Mouse (Mus musculus): ENCODE data around the gene Obscn. TPM values are rescaled to one million over a fixed set of nuclear protein-coding genes. Genes with fewer than 3 reads are reported as not detected.

The Obscn gene
- polyA plus RNA-seq, 1 experiment: 19.0 TPM

DNA sequence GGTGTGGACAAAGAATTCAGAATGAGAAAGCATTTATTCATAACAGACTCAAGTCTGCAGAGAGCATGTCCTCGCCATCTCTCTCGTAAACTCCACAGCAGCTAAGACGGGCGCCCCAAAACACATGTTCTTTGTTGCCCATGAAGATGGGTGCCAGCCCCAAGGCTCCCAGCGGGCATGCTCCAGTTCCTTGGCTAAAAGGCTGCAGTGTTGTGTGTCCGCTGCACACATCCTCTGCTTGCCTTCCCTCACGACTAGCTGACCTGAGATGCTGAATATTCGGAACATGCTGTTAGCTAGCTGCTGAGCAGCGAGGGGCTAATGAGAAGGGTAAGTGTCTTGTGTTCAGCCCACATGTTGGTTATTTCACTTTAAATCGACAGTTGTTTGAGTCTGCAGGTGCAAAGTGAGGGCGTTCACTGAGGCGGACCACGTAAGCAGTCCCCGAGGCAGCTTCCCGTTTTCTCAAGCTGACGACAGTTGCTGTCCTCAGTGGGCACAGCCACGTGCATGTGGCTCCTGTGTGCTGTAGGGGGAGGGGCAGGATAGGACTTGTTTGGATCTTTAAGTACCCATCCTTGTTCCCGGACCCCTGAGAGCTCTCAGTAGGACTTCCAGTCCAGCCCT lies 153.6 kb downstream of the Obscn start:
- no peak for DNase-seq
- TF ChIP-seq CTCF (IDR thresholded peaks at IDR 0.05; ENCODE audit: insufficient read depth, low read length): no peak
- no peak for TF ChIP-seq POLR2A (IDR thresholded peaks at IDR 0.05; ENCODE audit: borderline replicate concordance, extremely low read depth, low read depth, low read length)
- WGBS: 82% methylated on average over 18 of the region's 18 CpGs
- Histone ChIP-seq H3K4me3 (replicated peaks; ENCODE audit: extremely low read depth, low read depth, low read length) (no peak overlapping the region), H3K4me1 (ENCODE audit: control insufficient read depth, insufficient read depth, low read length) (peaks cover 17% of the 10 kb centered on the region)

DNA sequence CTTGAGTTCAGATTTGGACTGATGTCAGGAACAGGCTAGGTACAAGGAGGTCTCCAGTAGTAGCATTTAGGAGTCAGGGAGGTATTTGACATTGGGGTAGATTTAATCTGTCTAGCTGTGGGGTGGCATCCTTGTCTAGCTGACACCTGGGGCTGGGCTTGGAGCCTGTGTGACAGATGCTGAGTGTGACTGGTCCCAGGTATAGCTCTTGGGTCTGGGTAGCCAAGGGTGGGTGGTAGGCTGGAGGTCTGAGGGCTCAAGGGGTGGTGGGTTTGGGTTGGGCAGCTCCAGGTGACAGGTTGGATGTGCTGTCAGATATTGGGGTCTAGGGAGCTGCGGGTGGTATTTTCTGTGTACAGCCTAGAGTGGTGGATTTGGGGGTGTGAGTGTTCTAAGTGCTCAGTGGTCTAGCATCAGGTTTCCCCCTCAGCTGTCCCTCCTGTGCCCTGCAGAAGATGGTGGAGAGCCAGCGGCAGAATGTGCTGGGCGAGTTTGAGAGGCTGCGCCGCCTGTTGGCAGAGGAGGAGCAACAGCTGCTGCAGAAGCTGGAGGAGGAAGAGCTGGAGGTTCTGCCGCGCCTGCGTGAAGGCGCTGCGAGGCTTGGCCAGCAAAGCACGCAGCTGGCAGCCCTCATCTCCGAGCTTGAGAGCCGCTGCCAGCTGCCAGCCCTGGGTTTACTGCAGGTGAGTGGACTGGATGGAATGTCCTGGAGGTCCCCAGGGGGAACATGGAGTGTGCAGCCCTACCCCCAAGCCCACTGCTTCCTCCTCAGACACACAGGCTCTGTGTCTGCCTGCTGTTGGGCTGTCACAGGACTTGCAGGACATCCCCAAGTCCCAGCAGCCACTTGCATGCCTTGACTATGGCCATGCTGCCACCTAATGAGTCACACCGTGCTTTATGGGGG lies 154.4 kb downstream of the Obscn start:
- WGBS: 43% methylated on average over 14 of the region's 14 CpGs
- peak; percentile 39 for DNase-seq
- no peak for TF ChIP-seq POLR2A (IDR thresholded peaks at IDR 0.05; ENCODE audit: borderline replicate concordance, extremely low read depth, low read depth, low read length)
- peak; percentile 60 for TF ChIP-seq CTCF (IDR thresholded peaks at IDR 0.05; ENCODE audit: insufficient read depth, low read length)
- peaks cover 17% of the 10 kb centered on the region for H3K4me1 ChIP-seq (ENCODE audit: control insufficient read depth, insufficient read depth, low read length)
- no peak overlapping the region for H3K4me3 ChIP-seq (replicated peaks; ENCODE audit: extremely low read depth, low read depth, low read length)

DNA sequence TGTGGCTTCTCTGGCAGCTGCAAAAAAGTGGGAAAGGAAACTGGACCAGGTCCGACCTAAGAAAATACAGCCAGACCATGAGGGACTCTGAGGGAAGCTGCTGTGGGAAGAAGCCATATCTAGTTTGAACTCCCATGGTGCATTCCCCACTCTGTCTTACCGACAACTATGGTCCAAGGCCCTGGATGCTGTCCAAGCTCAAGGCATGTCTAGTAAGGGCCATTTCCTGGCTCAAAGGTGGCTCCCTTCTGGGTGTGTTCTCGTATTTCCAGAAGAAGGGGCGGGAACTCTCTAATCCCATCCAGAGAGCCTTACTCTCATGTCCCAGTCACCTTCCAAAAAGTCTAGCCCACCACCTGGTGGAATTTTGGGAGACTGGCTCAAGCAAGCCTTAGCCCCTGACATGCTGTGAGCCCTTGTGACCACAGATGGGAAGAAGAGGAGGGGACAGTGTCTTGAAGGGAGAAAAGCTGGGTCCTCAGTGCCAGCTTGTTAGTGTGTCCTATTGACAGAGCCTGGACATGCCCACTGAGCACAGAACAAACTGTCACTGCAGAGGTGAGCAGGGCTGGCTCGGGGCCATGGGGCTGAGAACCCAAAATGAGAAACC lies 155.7 kb downstream of the Obscn start:
- no peak overlapping the region for H3K4me3 ChIP-seq (replicated peaks; ENCODE audit: extremely low read depth, low read depth, low read length)
- no peak for TF ChIP-seq POLR2A (IDR thresholded peaks at IDR 0.05; ENCODE audit: borderline replicate concordance, extremely low read depth, low read depth, low read length)
- TF ChIP-seq CTCF (IDR thresholded peaks at IDR 0.05; ENCODE audit: insufficient read depth, low read length): no peak
- peaks cover 17% of the 10 kb centered on the region for H3K4me1 ChIP-seq (ENCODE audit: control insufficient read depth, insufficient read depth, low read length)
- no peak for DNase-seq
- 44% methylated on average over 5 of the region's 5 CpGs for WGBS

DNA sequence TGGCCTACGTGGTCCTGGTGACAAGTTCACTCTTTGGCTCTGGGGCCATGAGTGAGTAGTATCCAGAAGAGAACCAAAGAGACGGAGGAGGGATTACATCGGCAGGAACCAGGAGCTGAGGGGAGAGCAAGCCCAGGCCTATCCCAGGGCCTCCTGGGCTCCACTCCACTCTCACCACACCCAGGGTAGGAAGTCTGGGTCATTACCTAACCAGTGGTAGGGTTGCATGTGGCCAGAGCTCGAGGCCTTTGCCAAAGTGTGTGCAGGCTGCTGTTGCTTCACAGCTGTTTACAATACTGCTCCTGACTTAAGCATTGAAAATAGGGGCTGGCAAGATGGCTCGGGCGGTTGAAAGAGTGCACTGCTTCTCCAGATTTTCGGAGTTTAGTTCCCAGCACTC lies 156.5 kb downstream of the Obscn start:
- H3K4me1 ChIP-seq (ENCODE audit: control insufficient read depth, insufficient read depth, low read length): peaks cover 17% of the 10 kb centered on the region
- WGBS: 35% methylated on average over 7 of the region's 7 CpGs
- DNase-seq: no peak

DNA sequence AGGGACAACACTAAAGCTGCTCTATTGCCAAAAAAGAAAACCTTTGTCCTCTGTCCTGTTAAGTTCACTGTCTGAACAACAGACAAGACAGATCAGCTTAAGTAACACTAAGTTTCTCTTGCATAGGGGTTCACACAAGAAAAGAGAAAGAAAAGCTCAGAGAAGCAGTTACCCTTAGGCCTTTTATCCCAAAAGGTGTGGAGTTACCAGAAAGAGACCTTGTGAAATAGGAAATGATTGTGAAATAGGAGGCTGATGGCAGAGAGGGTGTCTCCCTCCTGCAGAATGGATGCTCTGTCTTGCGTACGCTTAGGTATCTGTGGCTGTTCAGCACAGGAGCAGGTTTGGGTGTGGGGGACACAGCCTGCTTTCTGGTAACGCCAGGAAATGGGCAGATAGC lies 157.0 kb downstream of the Obscn start:
- DNase-seq: no peak
- Histone ChIP-seq H3K4me1 (ENCODE audit: control insufficient read depth, insufficient read depth, low read length) (peaks cover 17% of the 10 kb centered on the region), H3K4me3 (replicated peaks; ENCODE audit: extremely low read depth, low read depth, low read length) (peak overlapping the region; percentile 57)
- 41% methylated on average over 3 of the region's 3 CpGs for WGBS
- TF ChIP-seq CTCF (IDR thresholded peaks at IDR 0.05; ENCODE audit: insufficient read depth, low read length) (no peak), POLR2A (IDR thresholded peaks at IDR 0.05; ENCODE audit: borderline replicate concordance, extremely low read depth, low read depth, low read length) (no peak)

More for the DNA sequence above, 156.5 kb downstream of the Obscn start:
- H3K4me3 ChIP-seq (replicated peaks; ENCODE audit: extremely low read depth, low read depth, low read length): peak overlapping the region; percentile 57
- no peak for TF ChIP-seq POLR2A (IDR thresholded peaks at IDR 0.05; ENCODE audit: borderline replicate concordance, extremely low read depth, low read depth, low read length)
- no peak for TF ChIP-seq CTCF (IDR thresholded peaks at IDR 0.05; ENCODE audit: insufficient read depth, low read length)

DNA sequence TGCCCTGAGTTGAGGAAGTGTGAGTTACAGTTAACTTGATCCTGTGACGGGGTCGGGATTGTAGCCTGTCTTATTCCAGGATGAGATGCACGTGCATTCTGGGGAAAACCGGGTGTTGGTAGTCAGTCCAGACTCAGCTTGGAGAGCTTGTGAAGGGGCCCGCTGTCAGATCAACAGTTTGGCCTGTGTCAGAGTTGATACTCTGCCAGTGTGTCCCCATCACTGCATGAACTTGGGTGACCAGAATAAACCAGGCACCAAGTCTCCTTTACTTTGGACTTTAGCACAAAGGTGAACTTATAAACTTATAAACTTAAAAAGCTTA lies 157.5 kb downstream of the Obscn start:
- H3K4me3 ChIP-seq (replicated peaks; ENCODE audit: extremely low read depth, low read depth, low read length): peak overlapping the region; percentile 86
- peaks cover 17% of the 10 kb centered on the region for H3K4me1 ChIP-seq (ENCODE audit: control insufficient read depth, insufficient read depth, low read length)
- WGBS: 3% methylated on average over 5 of the region's 5 CpGs
- no peak for DNase-seq
- TF ChIP-seq CTCF (IDR thresholded peaks at IDR 0.05; ENCODE audit: insufficient read depth, low read length) (no peak), POLR2A (IDR thresholded peaks at IDR 0.05; ENCODE audit: borderline replicate concordance, extremely low read depth, low read depth, low read length) (no peak)

DNA sequence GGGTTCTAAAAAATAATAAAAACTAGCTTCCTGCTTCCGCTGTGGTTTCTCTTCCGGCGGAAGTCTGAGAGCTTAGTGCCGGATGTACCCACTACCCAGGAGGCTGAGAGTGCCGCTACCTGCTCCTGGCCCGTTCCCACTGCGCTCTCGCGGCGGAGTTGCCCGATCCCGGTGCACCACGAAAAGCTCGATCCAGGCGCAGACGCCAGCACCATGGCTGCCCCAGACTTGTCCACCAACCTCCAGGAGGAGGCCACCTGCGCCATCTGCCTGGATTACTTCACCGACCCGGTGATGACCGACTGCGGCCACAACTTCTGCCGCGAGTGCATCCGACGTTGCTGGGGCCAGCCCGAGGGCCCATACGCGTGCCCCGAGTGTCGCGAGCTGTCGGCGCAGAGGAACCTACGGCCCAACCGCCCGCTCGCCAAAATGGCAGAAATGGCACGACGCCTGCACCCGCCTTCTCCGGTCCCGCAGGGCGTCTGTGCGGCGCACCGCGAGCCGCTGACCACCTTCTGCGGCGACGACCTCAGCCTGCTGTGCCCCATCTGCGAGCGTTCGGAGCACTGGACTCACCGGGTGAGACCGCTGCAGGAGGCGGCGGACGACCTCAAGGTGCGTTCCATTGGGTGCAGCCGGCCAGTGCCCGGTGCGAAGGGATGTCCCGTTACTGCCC lies 158.0 kb downstream of the Obscn start, which contains the start of gene Trim11:
Gene Trim11, plus strand, starts transcription at position 67 of the 679 bp plus-strand sequence.
- peak; percentile 72 for DNase-seq
- H3K4me3 ChIP-seq (replicated peaks; ENCODE audit: extremely low read depth, low read depth, low read length): peak within 1 kb of the TSS; percentile 86
- TF ChIP-seq POLR2A (IDR thresholded peaks at IDR 0.05; ENCODE audit: borderline replicate concordance, extremely low read depth, low read depth, low read length) (peak; percentile 87; the same call in 1 of the 2 replicates), CTCF (IDR thresholded peaks at IDR 0.05; ENCODE audit: insufficient read depth, low read length) (no peak)
- H3K4me1 ChIP-seq (ENCODE audit: control insufficient read depth, insufficient read depth, low read length): peaks cover 17% of the 10 kb centered on the region
- WGBS: under 1% methylated on average over 64 of the region's 64 CpGs

DNA sequence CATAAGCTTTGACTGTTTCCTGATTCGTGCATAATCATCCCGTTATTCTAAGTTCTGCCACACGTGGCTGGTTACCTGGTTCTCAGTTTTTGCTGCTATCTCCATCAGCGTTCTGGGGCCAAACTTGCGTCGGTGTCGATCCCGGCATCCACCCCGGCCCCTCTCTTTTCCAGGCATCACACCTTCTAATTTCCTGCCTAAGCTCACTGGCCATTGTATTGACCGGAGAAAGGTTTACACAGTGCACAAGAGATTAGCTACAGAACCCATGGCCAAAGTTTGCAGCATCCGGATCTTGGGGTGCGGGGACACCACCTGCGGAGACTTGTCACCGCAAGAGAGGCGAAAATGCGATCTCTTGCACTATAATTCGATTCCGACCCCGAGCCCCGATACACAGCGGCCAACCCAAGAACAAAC lies 158.6 kb downstream of the Obscn start:
- TF ChIP-seq CTCF (IDR thresholded peaks at IDR 0.05; ENCODE audit: insufficient read depth, low read length) (no peak), POLR2A (IDR thresholded peaks at IDR 0.05; ENCODE audit: borderline replicate concordance, extremely low read depth, low read depth, low read length) (no peak)
- peak; percentile 36 for DNase-seq
- H3K4me3 ChIP-seq (replicated peaks; ENCODE audit: extremely low read depth, low read depth, low read length): peak overlapping the region; percentile 86
- WGBS: under 1% methylated on average over 21 of the region's 21 CpGs
- peaks cover 17% of the 10 kb centered on the region for H3K4me1 ChIP-seq (ENCODE audit: control insufficient read depth, insufficient read depth, low read length)

DNA sequence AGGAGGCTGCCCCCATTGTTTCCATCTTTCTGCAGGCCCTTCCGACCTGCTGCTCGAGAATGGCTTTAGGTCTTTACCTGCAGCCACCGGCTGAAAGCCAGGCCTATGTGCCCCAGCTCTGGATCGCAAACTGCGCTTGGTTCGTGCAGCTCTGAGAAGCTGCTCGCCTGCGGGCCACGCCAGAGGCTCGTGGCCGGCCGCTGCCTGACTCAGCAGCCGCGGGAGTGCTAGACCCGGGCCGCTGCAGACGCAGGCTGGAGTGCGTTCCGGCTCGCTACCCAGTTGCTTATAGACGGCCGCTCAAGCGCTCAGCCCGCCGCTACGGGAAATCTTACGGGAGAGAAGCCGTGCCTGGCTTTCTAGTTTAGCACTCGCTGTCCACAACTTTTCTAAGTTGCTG lies 159.1 kb downstream of the Obscn start:
- DNase-seq: no peak
- peak overlapping the region; percentile 86 for H3K4me3 ChIP-seq (replicated peaks; ENCODE audit: extremely low read depth, low read depth, low read length)
- TF ChIP-seq CTCF (IDR thresholded peaks at IDR 0.05; ENCODE audit: insufficient read depth, low read length) (no peak), POLR2A (IDR thresholded peaks at IDR 0.05; ENCODE audit: borderline replicate concordance, extremely low read depth, low read depth, low read length) (no peak)
- peaks cover 17% of the 10 kb centered on the region for H3K4me1 ChIP-seq (ENCODE audit: control insufficient read depth, insufficient read depth, low read length)
- under 1% methylated on average over 29 of the region's 29 CpGs for WGBS
